Mouse (Mus musculus): ENCODE measurements at regions not wholly inside any gene's neighbourhood (a gene's known extent, or its start where the extent isn't known, plus 50 kb on each side); places are given as distances from the start of the nearest gene placed in this dataset.

DNA sequence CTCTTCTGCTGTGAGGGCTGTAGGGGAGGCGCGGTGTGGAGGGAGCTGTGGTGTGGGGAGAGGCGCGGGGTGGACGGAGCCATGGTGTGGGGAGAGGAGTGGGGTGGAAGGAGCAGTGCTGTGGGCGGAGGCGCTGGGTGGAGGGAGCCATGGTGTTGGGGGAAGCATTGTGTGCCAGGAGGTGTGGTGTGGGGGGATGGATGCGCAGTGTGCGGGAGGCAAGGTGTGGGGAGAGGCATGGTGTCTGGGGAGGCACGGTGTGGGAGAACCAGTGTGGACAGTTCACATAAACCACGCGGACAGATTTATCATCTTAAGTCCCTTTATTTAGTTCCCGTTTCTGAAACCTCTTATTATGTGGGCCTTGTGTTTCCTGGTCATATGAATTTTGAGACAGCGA is 164.6 kb downstream of the Phlda1 start:
- H3K4me2 ChIP-seq (ENCODE audit: insufficient read depth, low read depth, poor library complexity, severe bottlenecking), result no peak overlapping the region
- H3K36me3 ChIP-seq (replicated peaks in 1 of 2; ENCODE audit: control insufficient read depth in 1 of 2, insufficient read depth in 1 of 2, low read length in 1 of 2), result no peaks in the 10 kb centered on the region
- H3K9me3 ChIP-seq (replicated peaks; ENCODE audit: low read length), result no peaks in the 10 kb centered on the region
- TF ChIP-seq IRF4 (IDR thresholded peaks at IDR 0.05; ENCODE audit: low read depth, low read length), result no peak
- no peaks in the 10 kb centered on the region for H3K4me1 ChIP-seq (ENCODE audit: control insufficient read depth in 1 of 2, insufficient read depth in 2 of 2)
- no peak overlapping the region for H3K27ac ChIP-seq (ENCODE audit: insufficient read depth, low read depth)
- in situ Hi-C loops (cut with MboI; ENCODE audit: low pct_ligation_motif_present, low pct_unique_long_range_greater_than_20kb, low sequenced_read_pairs) (no loop called here), dilution Hi-C loops (cut with MboI; ENCODE audit: extremely low pct_ligation_motif_present, extremely low pct_unique_long_range_greater_than_20kb, low sequenced_read_pairs) (no loop called here)
- no peak overlapping the region for H3K4me3 ChIP-seq (replicated peaks in 1 of 3; ENCODE audit: low read depth in 2 of 3, low read length in 2 of 3, poor library complexity in 1 of 3)
- DNase-seq (ENCODE audit: extremely low read depth), result no peak
- no peaks in the 10 kb centered on the region for H3K79me2 ChIP-seq (replicated peaks; ENCODE audit: control insufficient read depth, extremely low read depth, insufficient read depth, poor library complexity, severe bottlenecking)
- H3K9ac ChIP-seq (ENCODE audit: insufficient read depth, low read depth), result no peak overlapping the region
- no peaks in the 10 kb centered on the region for H3K27me3 ChIP-seq (replicated peaks)

DNA sequence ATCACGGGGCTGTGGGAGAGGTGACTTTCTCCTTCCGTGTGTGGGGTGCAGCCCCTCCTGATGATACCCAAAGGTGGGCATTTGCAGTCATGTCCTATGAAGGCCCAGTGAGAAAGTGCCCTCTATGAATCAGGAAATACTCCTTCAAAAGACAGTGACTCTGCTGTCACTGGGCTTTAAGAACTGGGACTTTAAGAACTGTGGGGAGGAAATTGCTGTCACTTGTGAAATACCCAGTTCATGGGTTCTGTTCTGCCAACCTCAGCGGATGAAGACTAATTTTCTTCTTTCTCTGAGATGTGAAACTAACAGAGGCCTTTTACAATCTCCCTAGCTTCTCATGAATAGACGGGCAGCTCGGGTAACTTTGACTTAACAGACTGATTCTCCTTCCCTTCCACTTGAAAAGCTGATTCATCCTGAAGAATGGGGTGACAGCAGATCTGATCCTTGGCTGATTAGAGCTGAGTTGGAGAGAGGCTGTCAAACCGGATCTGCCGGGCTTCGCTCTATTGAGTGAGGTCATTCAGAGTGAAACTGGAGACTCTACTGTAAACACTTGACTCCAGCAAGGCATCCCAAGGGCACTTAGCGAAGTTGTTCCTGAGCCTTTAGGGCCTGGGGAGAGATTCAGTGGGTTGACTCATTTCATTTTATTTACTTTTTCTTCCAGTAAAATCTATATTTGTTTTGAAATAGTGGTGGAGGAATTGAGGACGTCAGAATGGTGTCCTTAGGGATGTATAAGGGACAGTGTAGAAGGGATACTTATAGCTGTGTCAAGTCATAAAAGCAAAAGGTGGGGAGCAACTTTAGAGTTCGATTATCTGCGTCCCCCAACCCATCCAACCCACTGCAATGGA is 166.6 kb downstream of the Phlda1 start:
- DNase-seq (ENCODE audit: extremely low read depth), result no peak
- TF ChIP-seq NRF1 (IDR thresholded peaks at IDR 0.05; ENCODE audit: low read depth, low read length), result no peak
- no peak for TF ChIP-seq GABPA (IDR thresholded peaks at IDR 0.05; ENCODE audit: insufficient replicate concordance, low read depth, low read length)
- no peak for TF ChIP-seq MXI1 (IDR thresholded peaks at IDR 0.05; ENCODE audit: low read depth, low read length)
- TF ChIP-seq JUND (conservative IDR thresholded peaks at IDR 0.05; ENCODE audit: low read depth, low read length), result no peak
- TF ChIP-seq HCFC1 (IDR thresholded peaks at IDR 0.05; ENCODE audit: low read depth, low read length), result no peak
- no peak for TF ChIP-seq CTCF (conservative IDR thresholded peaks at IDR 0.05 in 1 of 2, IDR thresholded peaks at IDR 0.05 in 1 of 2; ENCODE audit: low read depth in 2 of 2, low read length in 2 of 2)
- no peak for TF ChIP-seq TCF12 (IDR thresholded peaks at IDR 0.05; ENCODE audit: low read depth, low read length)
- no peak for TF ChIP-seq SIN3A (IDR thresholded peaks at IDR 0.05; ENCODE audit: low read length)
- no peak for TF ChIP-seq ZNF384 (IDR thresholded peaks at IDR 0.05; ENCODE audit: low read depth, low read length)
- no peak for TF ChIP-seq SMC3 (IDR thresholded peaks at IDR 0.05; ENCODE audit: low read depth, low read length)
- TF ChIP-seq CHD2 (IDR thresholded peaks at IDR 0.05; ENCODE audit: low read length), result no peak
- no peak for TF ChIP-seq ZKSCAN1 (IDR thresholded peaks at IDR 0.05; ENCODE audit: borderline replicate concordance, low read depth, low read length)
- TF ChIP-seq MAX (IDR thresholded peaks at IDR 0.05; ENCODE audit: low read length), result no peak
- TF ChIP-seq NELFE (IDR thresholded peaks at IDR 0.05; ENCODE audit: low read depth, low read length), result no peak
- H3K4me2 ChIP-seq (ENCODE audit: insufficient read depth, low read depth, poor library complexity, severe bottlenecking), result no peak overlapping the region; the same call in 1 of the 2 replicates
- H3K36me3 ChIP-seq (replicated peaks in 1 of 2; ENCODE audit: control insufficient read depth in 1 of 2, insufficient read depth in 1 of 2, low read length in 1 of 2), result no peaks in the 10 kb centered on the region
- no peaks in the 10 kb centered on the region for H3K79me2 ChIP-seq (replicated peaks; ENCODE audit: control insufficient read depth, extremely low read depth, insufficient read depth, poor library complexity, severe bottlenecking)
- H3K27me3 ChIP-seq (replicated peaks), result no peaks in the 10 kb centered on the region
- dilution Hi-C loops (cut with MboI; ENCODE audit: extremely low pct_ligation_motif_present, extremely low pct_unique_long_range_greater_than_20kb, low sequenced_read_pairs) (no loop called here), in situ Hi-C loops (cut with MboI; ENCODE audit: low pct_ligation_motif_present, low pct_unique_long_range_greater_than_20kb, low sequenced_read_pairs) (no loop called here)
- no peak overlapping the region for H3K4me3 ChIP-seq (replicated peaks in 1 of 3; ENCODE audit: low read depth in 2 of 3, low read length in 2 of 3, poor library complexity in 1 of 3)
- no peaks in the 10 kb centered on the region for H3K9me3 ChIP-seq (replicated peaks; ENCODE audit: low read length)
- H3K4me1 ChIP-seq (ENCODE audit: control insufficient read depth in 1 of 2, insufficient read depth in 2 of 2), result no peaks in the 10 kb centered on the region
- H3K27ac ChIP-seq (ENCODE audit: insufficient read depth, low read depth), result no peak overlapping the region
- no peak overlapping the region for H3K9ac ChIP-seq (ENCODE audit: insufficient read depth, low read depth)
